In the genomic region with DNA sequence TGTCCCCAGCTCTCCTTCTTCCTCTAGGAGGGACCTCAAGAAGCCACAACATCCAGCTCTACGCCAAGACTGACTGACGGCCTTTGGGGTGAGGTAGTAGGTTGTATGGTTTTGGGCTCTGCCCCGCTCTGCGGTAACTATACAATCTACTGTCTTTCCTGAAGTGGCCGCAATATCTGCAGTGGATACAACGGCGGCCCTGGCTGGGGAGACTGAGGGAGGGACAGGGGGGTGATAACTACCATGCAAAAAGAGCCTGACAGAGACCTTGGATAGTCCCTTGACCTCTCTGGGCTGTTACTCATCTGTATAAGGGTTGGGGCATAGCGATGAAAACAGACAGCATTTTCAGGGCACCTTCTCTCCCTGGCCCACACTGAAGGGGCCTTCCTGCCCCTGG, we compare ENCODE assay signal across 16 mouse cellular contexts. TPM values are rescaled to one million over a fixed set of nuclear protein-coding genes. Genes with fewer than 3 reads are reported as not detected.
DNase-seq lines count a peak whose midpoint lies in the region; ATAC-seq and TF ChIP-seq lines count a peak whose summit lies in the region.
"Had no signal": no experiment of that assay in that cellular context is flagged by ENCODE, and none has a peak within 500 bp of the region (broad histone marks: within the 10 kb centered on the region; RNA-seq: fewer than 3 reads in every experiment).

No protein-coding gene starts in this region.

- peaks cover 10% of the 10 kb centered on the region; the same call in 1 of the 2 replicates for H3K27me3 ChIP-seq in hindbrain, embryonic 13.5 days
- no peaks in the 10 kb centered on the region for H3K27me3 ChIP-seq in hindbrain, postnatal 0 days (ENCODE audit: insufficient read depth, low read length)
- H3K27me3 ChIP-seq: embryonic facial prominence, embryonic 12.5 days; liver, embryonic 13.5 days; lung, embryonic 15.5 days had no signal

- ATAC-seq in cerebellum, adult (ENCODE audit: insufficient number of reproducible peaks, low FRiP score, low TSS enrichment) = no peak
- no peak for ATAC-seq in hindbrain, embryonic 13.5 days (ENCODE audit: low FRiP score)
- ATAC-seq in hindbrain, postnatal 0 days = no peak
- ATAC-seq: forebrain, embryonic 14.5 days had no signal

- 93% methylated on average over 8 of the region's 8 CpGs for WGBS in hindbrain, embryonic 13.5 days
- 88% methylated on average over 8 of the region's 8 CpGs for WGBS in hindbrain, postnatal 0 days
- 77% methylated on average over 8 of the region's 8 CpGs for WGBS in lung, adult 2 months
- 61% methylated on average over 8 of the region's 8 CpGs for WGBS in olfactory bulb, adult 2 months

- peak overlapping the region; percentile 41 for H3K27ac ChIP-seq in hindbrain, embryonic 13.5 days
- no peak overlapping the region; the same call in 1 of the 2 replicates for H3K27ac ChIP-seq in hindbrain, postnatal 0 days
- H3K27ac ChIP-seq in olfactory bulb, adult 2 months (ENCODE audit: insufficient read depth, low read depth, low read length) = peak overlapping the region; percentile 66; the same call in 1 of the 2 replicates
- H3K27ac ChIP-seq: embryonic facial prominence, embryonic 12.5 days; heart, embryonic 10.5 days; liver, embryonic 13.5 days; lung, embryonic 15.5 days; macrophage; midbrain, embryonic 10.5 days had no signal

- no peak for TF ChIP-seq POLR2A in lung, adult 2 months (IDR thresholded peaks at IDR 0.05; ENCODE audit: borderline replicate concordance, extremely low read depth, low read depth, low read length)
- TF ChIP-seq POLR2A in olfactory bulb, adult 2 months (IDR thresholded peaks at IDR 0.05; ENCODE audit: insufficient read depth, low read depth, low read length) = no peak

- no peak overlapping the region for H3K4me2 ChIP-seq in hindbrain, embryonic 13.5 days
- H3K4me2 ChIP-seq in hindbrain, postnatal 0 days (ENCODE audit: low read depth, low read length) = no peak overlapping the region
- H3K4me2 ChIP-seq: embryonic facial prominence, embryonic 12.5 days; liver, embryonic 13.5 days; lung, embryonic 15.5 days had no signal

- TF ChIP-seq CTCF in hindbrain, postnatal 0 days (IDR thresholded peaks at IDR 0.05; ENCODE audit: low read depth) = no peak
- TF ChIP-seq CTCF in lung, adult 2 months (IDR thresholded peaks at IDR 0.05; ENCODE audit: insufficient read depth, low read length) = no peak
- TF ChIP-seq CTCF in olfactory bulb, adult 2 months (IDR thresholded peaks at IDR 0.05; ENCODE audit: insufficient read depth, low read depth, low read length) = no peak

- H3K9me3 ChIP-seq in hindbrain, embryonic 13.5 days = no peaks in the 10 kb centered on the region
- H3K9me3 ChIP-seq in hindbrain, postnatal 0 days (ENCODE audit: low read length) = no peaks in the 10 kb centered on the region
- H3K9me3 ChIP-seq: embryonic facial prominence, embryonic 12.5 days; heart, embryonic 10.5 days; liver, embryonic 13.5 days; lung, embryonic 15.5 days; midbrain, embryonic 10.5 days had no signal

- DNase-seq in cerebellum, adult 9-10 months = peak; percentile 33
- DNase-seq in hindbrain, postnatal 0 days (ENCODE audit: low spot score) = no peak
- peak; percentile 4 for DNase-seq in lung, adult 2 months
- DNase-seq in lung, postnatal 14 days = no peak
- DNase-seq: gastrocnemius, postnatal 36 days; liver, embryonic 13.5 days; thymus, postnatal 14 days had no signal

- H3K4me1 ChIP-seq in hindbrain, embryonic 13.5 days (replicated peaks) = peaks cover 53% of the 10 kb centered on the region
- 0 out of 2 replicates have a peak, but pooled peaks cover 6% of the 10 kb centered on the region for H3K4me1 ChIP-seq in hindbrain, postnatal 0 days (ENCODE audit: insufficient read depth, low read length)
- H3K4me1 ChIP-seq in lung, adult 2 months (ENCODE audit: control insufficient read depth, insufficient read depth, low read length) = peaks cover 48% of the 10 kb centered on the region
- peaks cover 64% of the 10 kb centered on the region for H3K4me1 ChIP-seq in olfactory bulb, adult 2 months (ENCODE audit: control insufficient read depth, insufficient read depth, low read length)

- peaks cover 61% of the 10 kb centered on the region for H3K36me3 ChIP-seq in hindbrain, embryonic 13.5 days
- H3K36me3 ChIP-seq in hindbrain, postnatal 0 days (ENCODE audit: insufficient read depth, low read length) = peaks cover 44% of the 10 kb centered on the region
- H3K36me3 ChIP-seq: liver, embryonic 13.5 days; midbrain, embryonic 10.5 days had no signal

- H3K9ac ChIP-seq in hindbrain, embryonic 13.5 days = no peak overlapping the region
- H3K9ac ChIP-seq in hindbrain, postnatal 0 days (replicated peaks; ENCODE audit: low read length) = no peak overlapping the region
- H3K9ac ChIP-seq: embryonic facial prominence, embryonic 12.5 days; liver, embryonic 13.5 days; lung, embryonic 15.5 days had no signal

- no peak overlapping the region for H3K4me3 ChIP-seq in hindbrain, embryonic 13.5 days
- H3K4me3 ChIP-seq in hindbrain, postnatal 0 days (ENCODE audit: low read length) = no peak overlapping the region
- H3K4me3 ChIP-seq in lung, adult 2 months (replicated peaks; ENCODE audit: extremely low read depth, low read depth, low read length) = no peak overlapping the region
- H3K4me3 ChIP-seq in olfactory bulb, adult 2 months (ENCODE audit: insufficient read depth, low read depth, low read length) = no peak overlapping the region
- H3K4me3 ChIP-seq: embryonic facial prominence, embryonic 12.5 days; heart, embryonic 10.5 days; liver, embryonic 13.5 days; lung, embryonic 15.5 days; midbrain, embryonic 10.5 days had no signal

RNA-seq across cellular contexts. Expression of gene Ppara, which starts 28.3 kb away (rescaled TPM):
- polyA plus RNA-seq in hindbrain, embryonic 13.5 days (2015; fragmentation: Nextera tagmentation; extraction: Ambion mirVana) = 1.2 and 1.7 TPM in 2 replicates
- 1.2 and 6.6 TPM in 2 replicates for total RNA-seq in hindbrain, postnatal 0 days (2014; rRNA removed)
- polyA plus RNA-seq in hindbrain, postnatal 0 days (2015; fragmentation: Nextera tagmentation; extraction: Ambion mirVana) = 1.9 and 2.7 TPM in 2 replicates
- 2.2 and 2.3 TPM in 2 replicates for polyA plus RNA-seq in lung, adult 2 months (2012; rRNA removed)
- polyA plus RNA-seq in olfactory bulb, adult 2 months (2012; ENCODE audit: insufficient read depth, insufficient read length, low replicate concordance, missing spikeins) = not detected in 2 replicates
- polyA plus RNA-seq: macrophage had no signal

Comparison
In these comparisons a context has a peak if more than half of its experiments do, and no peak if none do; other contexts are left out.
1. DNase-seq: peak in cerebellum, adult 9-10 months (single experiment) and lung, adult 2 months (single experiment); none in hindbrain, postnatal 0 days (single experiment) and lung, postnatal 14 days (single experiment).